ENCODE assay signal across 25 mouse cellular contexts in genomic region chr9:46142031-46142430, GRCm38 (mm10).
A peak's percentile ranks its signal among the peaks of the same experiment; 100 is the strongest.
DNase-seq lines count a peak whose midpoint lies in the region; ATAC-seq and TF ChIP-seq lines count a peak whose summit lies in the region.
"Had no signal": no experiment of that assay in that cellular context is flagged by ENCODE, and none has a peak within 500 bp of the region (broad histone marks: within the 10 kb centered on the region; RNA-seq: fewer than 3 reads in every experiment).

No protein-coding gene starts in this region.

- no peak overlapping the region for H3K27ac ChIP-seq in liver, adult 2 months (replicated peaks; ENCODE audit: insufficient read depth, low read depth, low read length)
- H3K27ac ChIP-seq in liver, embryonic 12.5 days, result no peak overlapping the region
- H3K27ac ChIP-seq: embryonic facial prominence, embryonic 13.5 days; embryonic facial prominence, embryonic 15.5 days; forebrain, embryonic 13.5 days; forebrain, embryonic 15.5 days had no signal

- 28% methylated on average over 1 of the region's 1 CpGs for WGBS in liver, adult 2 months
- 68% methylated on average over 1 of the region's 1 CpGs for WGBS in liver, embryonic 12.5 days (ENCODE audit: insufficient replicate concordance)

- H3K9me3 ChIP-seq in liver, embryonic 12.5 days (replicated peaks), result no peaks in the 10 kb centered on the region
- H3K9me3 ChIP-seq: embryonic facial prominence, embryonic 13.5 days; embryonic facial prominence, embryonic 15.5 days; forebrain, embryonic 13.5 days; forebrain, embryonic 15.5 days; G1E had no signal

- peaks cover 6% of the 10 kb centered on the region; the same call in 1 of the 2 replicates for H3K79me2 ChIP-seq in liver, adult 2 months (ENCODE audit: control insufficient read depth, insufficient read depth, low read length)

- H3K4me1 ChIP-seq in liver, adult 2 months (ENCODE audit: control insufficient read depth, insufficient read depth, low read length), result peaks cover 19% of the 10 kb centered on the region
- peaks cover 3% of the 10 kb centered on the region; the same call in 1 of the 2 replicates for H3K4me1 ChIP-seq in liver, embryonic 12.5 days
- H3K4me1 ChIP-seq: forebrain, embryonic 13.5 days had no signal

- no peak overlapping the region for H3K9ac ChIP-seq in liver, adult 2 months (ENCODE audit: low read depth, low read length)
- no peak overlapping the region for H3K9ac ChIP-seq in liver, embryonic 12.5 days
- H3K9ac ChIP-seq: embryonic facial prominence, embryonic 13.5 days; embryonic facial prominence, embryonic 15.5 days; forebrain, embryonic 13.5 days; forebrain, embryonic 15.5 days; forebrain, postnatal 0 days had no signal

- TF ChIP-seq POLR2A in liver, adult 2 months (IDR thresholded peaks at IDR 0.05; ENCODE audit: extremely low read depth, insufficient read depth, low read length), result no peak

- TF ChIP-seq CTCF in liver, adult 2 months (IDR thresholded peaks at IDR 0.05; ENCODE audit: low read depth, low read length), result no peak

- ATAC-seq in liver, embryonic 12.5 days, result no peak
- ATAC-seq: forebrain, embryonic 13.5 days; forebrain, embryonic 15.5 days; forebrain, postnatal 0 days; Patski had no signal

- H3K36me3 ChIP-seq in liver, adult 2 months (ENCODE audit: control insufficient read depth, insufficient read depth, low read length), result no peaks in the 10 kb centered on the region
- H3K36me3 ChIP-seq in liver, embryonic 12.5 days, result 0 out of 2 replicates have a peak, but pooled peaks cover 2% of the 10 kb centered on the region
- H3K36me3 ChIP-seq: embryonic facial prominence, embryonic 15.5 days; forebrain, embryonic 15.5 days had no signal

- H3K27me3 ChIP-seq in liver, adult 2 months (ENCODE audit: control insufficient read depth, insufficient read depth, low read length), result no peaks in the 10 kb centered on the region
- H3K27me3 ChIP-seq in liver, embryonic 12.5 days (replicated peaks), result no peaks in the 10 kb centered on the region
- H3K27me3 ChIP-seq: CH12.LX; embryonic facial prominence, embryonic 13.5 days; embryonic facial prominence, embryonic 15.5 days; forebrain, embryonic 13.5 days; forebrain, embryonic 15.5 days; Patski had no signal

- peak; percentile 46 for DNase-seq in liver, adult 2 months (ENCODE audit: extremely low read depth, low read depth, low spot score)
- peak; percentile 83 for DNase-seq in adipocyte (ENCODE audit: low spot score)
- peak; percentile 70 for DNase-seq in gonadal fat pad, adult 2 months (ENCODE audit: low read depth)
- DNase-seq in gastrocnemius, postnatal 10 days, result no peak
- DNase-seq: adrenal gland, adult 2 months; adrenal gland, postnatal 10 days; adrenal gland, postnatal 25 days; B cell, adult 2 months; cerebellum, adult 11 months; cerebellum, adult 18-20 months; cerebellum, adult 8-10 months; cerebellum, adult 9-11 months; cerebellum, postnatal 14 days; cerebellum, postnatal 36 days; embryo, embryonic 11 days; forebrain, postnatal 0 days had no signal

- no peak overlapping the region for H3K4me2 ChIP-seq in liver, embryonic 12.5 days
- H3K4me2 ChIP-seq: embryonic facial prominence, embryonic 13.5 days; embryonic facial prominence, embryonic 15.5 days; forebrain, embryonic 13.5 days; forebrain, embryonic 15.5 days had no signal

- H3K4me3 ChIP-seq in liver, adult 2 months (ENCODE audit: insufficient read depth, low read depth, low read length), result no peak overlapping the region
- no peak overlapping the region for H3K4me3 ChIP-seq in liver, embryonic 12.5 days
- H3K4me3 ChIP-seq: embryonic facial prominence, embryonic 13.5 days; embryonic facial prominence, embryonic 15.5 days; erythroblast, embryonic 14.5 days; forebrain, embryonic 13.5 days; forebrain, embryonic 15.5 days had no signal
